Mouse (Mus musculus) hindbrain, embryonic 15.5 days (tissue): Measurements from ENCODE around the gene B3galt6. TPM values are rescaled to one million over a fixed set of nuclear protein-coding genes. Genes with fewer than 3 reads are reported as not detected.

Experiments used
- ATAC-seq: fragments of 200-750 bp; cut with Nextera tagmentation; 2 replicates; pipeline ENCODE4 v1.8.0; 2017; ENCODE audit warnings: low read depth, moderate number of reproducible peaks, moderate TSS enrichment; ENCODE audit not compliant: low FRiP score
- H3K27ac ChIP-seq: fragments of 300-500 bp; sonication (generic); replicated peaks from 2 replicates; pipeline ENCODE4 v1.5.1; 2015; ENCODE audit warnings: mild to moderate bottlenecking, inconsistent platforms
- H3K27me3 ChIP-seq: fragments of 300-500 bp; sonication (generic); 2 replicates; pipeline ENCODE4 v1.6.1; 2015; ENCODE audit warnings: control low read depth, inconsistent platforms
- H3K36me3 ChIP-seq: fragments of 300-500 bp; sonication (generic); 2 replicates; pipeline ENCODE4 v1.6.1; 2015; ENCODE audit warnings: control low read depth, inconsistent platforms
- H3K4me1 ChIP-seq: fragments of 300-500 bp; sonication (generic); replicated peaks from 2 replicates; pipeline ENCODE4 v1.6.1; 2015; ENCODE audit warnings: control low read depth, inconsistent platforms
- H3K4me2 ChIP-seq: fragments of 300-500 bp; sonication (generic); 2 replicates; pipeline ENCODE4 v1.6.1; 2015; ENCODE audit warnings: moderate library complexity, mild to moderate bottlenecking, inconsistent platforms
- H3K4me3 ChIP-seq: fragments of 300-500 bp; sonication (generic); 2 replicates; pipeline ENCODE4 v1.5.1; 2015; ENCODE audit warnings: mild to moderate bottlenecking, inconsistent platforms
- H3K9ac ChIP-seq: fragments of 300-500 bp; sonication (generic); 2 replicates; pipeline ENCODE4 v1.6.1; 2015; ENCODE audit warnings: inconsistent platforms
- H3K9me3 ChIP-seq: fragments of 300-500 bp; sonication (generic); 2 replicates; pipeline ENCODE4 v1.6.1; 2016; ENCODE audit warnings: control low read depth, inconsistent platforms
- WGBS: fragments of 180-500 bp; shearing (Covaris S2); methylation state at CpG from one replicate; pipeline ENCODE4 v1.1.7; 2015; 5-methylcytosine and 5-hydroxymethylcytosine counted together
- polyA plus RNA-seq: library from polyadenylated mRNA; unstranded; fragments of >200 nt; fragmentation: Nextera tagmentation; extraction: Ambion mirVana; gene quantifications from 2 replicates; pipeline ENCODE4 v1.2.1, GENCODE M21; 2015

Gene B3galt6
- polyA plus RNA-seq, 1 experiment from 2014 or later: 35.9 TPM

DNA sequence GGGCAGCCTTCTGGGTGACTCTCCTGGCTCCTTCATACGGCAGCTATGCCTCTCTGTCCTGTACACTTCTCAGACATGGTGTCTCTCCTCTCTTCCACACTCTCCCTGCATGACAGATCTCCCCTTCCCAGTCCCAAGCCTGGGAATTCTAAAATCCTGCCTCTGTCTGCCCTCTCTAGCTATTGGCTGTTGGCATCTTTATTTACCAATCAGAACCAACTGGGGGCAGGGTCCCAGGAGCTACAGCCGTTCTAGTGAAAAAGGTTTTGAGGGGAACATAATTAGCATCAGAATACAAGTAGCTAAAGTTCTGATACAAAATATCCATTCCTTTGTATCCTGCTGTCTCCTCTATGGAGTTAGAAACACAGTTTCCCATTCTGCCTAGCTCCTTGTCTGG lies 8.7 kb downstream of the B3galt6 start:
- Histone ChIP-seq H3K4me3 (no peak overlapping the region), H3K9ac (no peak overlapping the region), H3K4me2 (no peak overlapping the region), H3K27me3 (no peaks in the 10 kb centered on the region), H3K4me1 (no peaks in the 10 kb centered on the region), H3K27ac (no peak overlapping the region), H3K9me3 (no peaks in the 10 kb centered on the region), H3K36me3 (no peaks in the 10 kb centered on the region)
- WGBS: 9% methylated on average over 2 of the region's 2 CpGs
- ATAC-seq: no peak

DNA sequence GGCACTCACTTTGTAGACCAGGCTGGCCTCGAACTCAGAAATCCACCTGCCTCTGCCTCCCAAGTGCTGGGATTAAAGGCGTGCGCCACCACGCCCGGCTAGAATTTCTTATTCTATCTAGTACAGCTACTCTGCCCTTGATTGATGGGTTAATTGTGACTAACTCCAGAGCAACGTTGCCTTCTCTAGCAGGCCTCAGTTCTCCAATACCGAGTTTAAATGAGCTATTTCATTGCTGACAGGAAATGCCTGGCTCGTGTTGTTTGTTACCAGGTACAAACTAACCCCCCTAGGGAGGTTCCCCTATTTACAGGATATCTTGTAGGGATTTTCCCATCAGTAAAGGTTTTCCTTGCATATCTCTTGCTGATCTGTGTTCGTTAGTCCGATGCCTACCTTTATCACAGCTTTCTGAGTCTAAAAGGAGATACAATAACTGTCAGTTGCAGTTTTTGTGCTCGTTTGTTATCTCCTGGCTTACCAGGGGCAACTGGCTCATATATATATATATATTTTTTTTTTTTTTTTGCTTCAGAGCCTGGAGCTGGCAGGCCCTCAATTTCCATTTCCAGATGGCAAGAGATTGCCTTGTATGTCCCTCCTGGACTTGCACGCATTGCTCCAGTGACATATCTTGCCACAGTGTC lies 10.9 kb downstream of the B3galt6 start:
- 84% methylated on average over 12 of the region's 12 CpGs for WGBS
- no peak for ATAC-seq
- H3K4me2 ChIP-seq: no peak overlapping the region
- H3K4me1 ChIP-seq: no peaks in the 10 kb centered on the region
- no peaks in the 10 kb centered on the region for H3K36me3 ChIP-seq
- H3K4me3 ChIP-seq: no peak overlapping the region
- no peak overlapping the region for H3K27ac ChIP-seq
- H3K27me3 ChIP-seq: no peaks in the 10 kb centered on the region
- no peak overlapping the region for H3K9ac ChIP-seq
- no peaks in the 10 kb centered on the region for H3K9me3 ChIP-seq

DNA sequence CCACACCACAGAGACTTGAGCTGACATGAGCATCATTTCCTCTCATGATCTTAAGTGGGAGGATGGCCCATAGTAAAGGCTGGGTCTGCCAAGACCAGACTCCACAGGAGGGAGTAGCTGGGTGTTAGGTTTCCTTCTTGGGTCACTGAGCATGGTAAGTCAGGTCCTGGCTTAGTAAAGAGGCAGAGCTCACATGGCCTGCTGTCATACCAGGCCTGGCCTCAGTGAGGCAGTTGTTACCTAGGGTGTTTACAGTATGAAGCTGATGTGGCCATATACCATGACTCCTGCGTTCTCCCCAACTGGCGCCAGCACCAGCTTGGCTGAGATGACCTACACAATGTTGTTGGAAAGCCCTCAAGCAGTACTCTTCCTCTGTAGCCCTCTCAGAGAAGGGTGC lies 19.2 kb downstream of the B3galt6 start:
- no peak for ATAC-seq
- 84% methylated on average over 2 of the region's 2 CpGs for WGBS

DNA sequence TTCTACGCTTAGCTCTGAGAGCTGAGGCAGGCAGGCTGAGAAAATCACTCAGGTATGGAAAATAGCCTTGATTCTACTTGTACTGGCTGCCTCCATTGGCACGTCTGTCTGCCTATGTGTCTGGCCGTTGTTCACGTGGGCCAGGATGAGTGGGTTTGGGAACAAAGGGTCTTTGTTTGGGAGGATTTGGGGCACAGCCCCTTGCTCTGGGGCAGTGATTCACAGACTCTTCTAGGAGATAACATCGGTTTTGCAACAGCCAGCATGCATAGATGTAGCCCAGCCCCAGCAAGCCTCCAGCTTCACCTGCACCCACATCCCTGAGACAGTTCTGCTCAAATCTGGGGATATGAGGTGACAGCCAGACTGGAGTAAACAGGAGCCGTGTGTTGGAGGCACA lies 19.8 kb downstream of the B3galt6 start:
- Histone ChIP-seq H3K36me3 (no peaks in the 10 kb centered on the region), H3K4me2 (no peak overlapping the region), H3K27me3 (no peaks in the 10 kb centered on the region), H3K9ac (no peak overlapping the region), H3K4me1 (no peaks in the 10 kb centered on the region), H3K9me3 (no peaks in the 10 kb centered on the region), H3K27ac (no peak overlapping the region), H3K4me3 (no peak overlapping the region)
- no peak for ATAC-seq
- WGBS: 67% methylated on average over 6 of the region's 6 CpGs

More for the DNA sequence above, 19.2 kb downstream of the B3galt6 start:
- Histone ChIP-seq H3K9me3 (no peaks in the 10 kb centered on the region), H3K4me2 (no peak overlapping the region), H3K9ac (no peak overlapping the region), H3K27ac (no peak overlapping the region), H3K4me1 (no peaks in the 10 kb centered on the region), H3K36me3 (no peaks in the 10 kb centered on the region), H3K4me3 (no peak overlapping the region), H3K27me3 (no peaks in the 10 kb centered on the region)

DNA sequence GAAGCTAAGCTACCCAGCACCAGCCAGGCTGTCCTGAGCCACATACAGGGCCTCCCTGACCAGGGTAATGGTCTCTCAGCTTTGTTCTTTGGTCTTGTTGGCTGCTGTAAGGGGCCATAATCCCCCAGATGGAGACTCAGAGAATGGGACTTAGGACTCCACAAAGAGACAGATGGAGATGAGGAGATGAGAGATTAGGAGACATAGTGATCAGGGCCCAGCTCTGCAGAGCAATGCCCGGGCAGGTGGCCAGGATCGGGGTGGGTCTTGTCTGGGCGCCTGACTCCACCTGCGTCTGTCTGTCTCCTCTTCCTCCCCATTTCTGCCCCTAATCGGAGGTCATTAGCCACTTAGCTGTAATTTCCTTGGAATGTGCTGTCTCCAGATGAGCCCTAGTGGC lies 22.2 kb downstream of the B3galt6 start:
- Histone ChIP-seq H3K27me3 (no peaks in the 10 kb centered on the region), H3K36me3 (peaks cover 9% of the 10 kb centered on the region), H3K27ac (no peak overlapping the region), H3K4me3 (no peak overlapping the region), H3K9ac (no peak overlapping the region), H3K4me1 (no peaks in the 10 kb centered on the region), H3K9me3 (no peaks in the 10 kb centered on the region), H3K4me2 (no peak overlapping the region)
- 88% methylated on average over 5 of the region's 5 CpGs for WGBS
- no peak for ATAC-seq

DNA sequence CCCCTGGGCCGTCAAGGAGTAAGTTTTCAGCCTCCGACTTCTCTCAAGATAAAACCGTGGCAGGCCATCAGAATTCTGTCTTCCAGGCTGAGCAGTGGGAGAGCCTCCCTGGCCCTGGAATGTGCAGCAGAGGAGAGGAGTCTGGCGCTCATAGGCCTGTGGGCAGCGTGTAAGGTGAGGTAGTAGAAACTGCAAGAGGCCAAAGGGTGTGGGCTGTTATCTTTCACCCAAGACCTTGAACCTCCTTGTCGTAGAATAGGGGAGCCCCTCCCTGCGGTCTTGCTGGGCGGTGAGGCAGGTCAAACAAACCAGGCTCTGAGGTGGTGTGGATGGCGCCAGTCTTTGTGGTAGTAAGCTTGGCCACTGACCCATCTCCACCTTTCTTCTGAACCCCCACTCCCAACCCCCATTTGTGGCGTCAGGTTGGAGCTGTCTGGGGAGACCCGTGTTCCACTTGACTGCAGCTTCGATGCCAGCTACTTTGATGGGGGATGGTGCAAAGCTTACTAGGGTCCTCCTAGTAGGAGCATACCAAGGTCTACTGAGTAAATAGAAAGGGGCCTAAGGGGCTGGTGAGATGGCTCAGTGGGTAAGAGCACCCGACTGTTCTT lies 23.3 kb downstream of the B3galt6 start:
- H3K9me3 ChIP-seq: no peaks in the 10 kb centered on the region
- H3K9ac ChIP-seq: no peak overlapping the region
- H3K27ac ChIP-seq: no peak overlapping the region
- no peaks in the 10 kb centered on the region for H3K4me1 ChIP-seq
- 90% methylated on average over 13 of the region's 13 CpGs for WGBS
- no peak for ATAC-seq
- no peaks in the 10 kb centered on the region for H3K27me3 ChIP-seq
- no peak overlapping the region for H3K4me3 ChIP-seq
- H3K36me3 ChIP-seq: peaks cover 14% of the 10 kb centered on the region
- no peak overlapping the region for H3K4me2 ChIP-seq

DNA sequence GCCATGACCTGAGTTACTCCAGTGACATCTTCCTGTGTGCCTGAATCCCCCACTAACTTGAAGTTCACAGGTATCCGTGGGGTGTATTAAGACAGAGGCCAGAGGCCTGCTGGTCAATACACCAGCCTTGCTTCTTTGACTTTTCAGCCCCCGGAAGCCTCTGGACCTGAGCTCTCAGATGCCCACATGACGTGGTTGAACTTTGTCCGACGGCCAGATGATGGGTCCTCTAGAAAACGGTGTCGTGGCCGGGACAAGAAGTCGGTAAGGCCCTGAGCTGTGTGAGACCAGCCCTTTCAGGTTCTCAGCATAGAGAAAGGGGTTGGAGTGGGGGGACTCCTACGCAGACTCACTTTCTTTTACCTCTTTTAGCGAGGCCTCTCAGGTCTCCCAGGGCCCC lies 28.1 kb downstream of the B3galt6 start:
- Histone ChIP-seq H3K9ac (no peak overlapping the region), H3K27me3 (no peaks in the 10 kb centered on the region), H3K9me3 (no peaks in the 10 kb centered on the region), H3K36me3 (peaks cover 21% of the 10 kb centered on the region), H3K27ac (no peak overlapping the region), H3K4me2 (no peak overlapping the region), H3K4me1 (peaks cover 11% of the 10 kb centered on the region), H3K4me3 (no peak overlapping the region)
- ATAC-seq: no peak
- WGBS: 96% methylated on average over 11 of the region's 11 CpGs

DNA sequence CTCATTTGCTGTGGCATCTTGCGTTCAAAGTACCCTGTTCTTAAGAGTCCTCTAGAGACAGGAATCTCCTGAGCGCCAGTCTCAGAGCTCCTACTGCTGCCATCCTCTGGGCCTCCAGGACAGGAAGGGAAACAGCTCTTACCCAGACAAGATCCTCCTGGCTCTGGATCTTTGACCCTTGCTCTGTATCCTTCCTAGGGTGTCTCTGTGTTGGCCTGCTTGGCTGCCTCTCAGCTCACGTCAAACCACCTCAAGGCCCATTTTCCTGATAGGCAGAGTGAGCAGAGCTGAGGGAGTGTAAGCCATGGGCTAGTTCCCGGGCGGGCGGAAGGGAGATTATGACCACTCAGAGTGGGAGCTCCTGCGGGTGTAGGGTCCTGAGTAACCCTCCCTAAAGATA lies 29.3 kb downstream of the B3galt6 start:
- WGBS: 64% methylated on average over 7 of the region's 7 CpGs
- Histone ChIP-seq H3K27ac (no peak overlapping the region), H3K36me3 (peaks cover 27% of the 10 kb centered on the region), H3K27me3 (no peaks in the 10 kb centered on the region), H3K9ac (no peak overlapping the region; the same call in 1 of the 2 replicates), H3K9me3 (no peaks in the 10 kb centered on the region), H3K4me1 (peaks cover 11% of the 10 kb centered on the region), H3K4me3 (peak overlapping the region; percentile 38; the same call in 1 of the 2 replicates), H3K4me2 (peak overlapping the region; percentile 68)
- ATAC-seq: no peak

DNA sequence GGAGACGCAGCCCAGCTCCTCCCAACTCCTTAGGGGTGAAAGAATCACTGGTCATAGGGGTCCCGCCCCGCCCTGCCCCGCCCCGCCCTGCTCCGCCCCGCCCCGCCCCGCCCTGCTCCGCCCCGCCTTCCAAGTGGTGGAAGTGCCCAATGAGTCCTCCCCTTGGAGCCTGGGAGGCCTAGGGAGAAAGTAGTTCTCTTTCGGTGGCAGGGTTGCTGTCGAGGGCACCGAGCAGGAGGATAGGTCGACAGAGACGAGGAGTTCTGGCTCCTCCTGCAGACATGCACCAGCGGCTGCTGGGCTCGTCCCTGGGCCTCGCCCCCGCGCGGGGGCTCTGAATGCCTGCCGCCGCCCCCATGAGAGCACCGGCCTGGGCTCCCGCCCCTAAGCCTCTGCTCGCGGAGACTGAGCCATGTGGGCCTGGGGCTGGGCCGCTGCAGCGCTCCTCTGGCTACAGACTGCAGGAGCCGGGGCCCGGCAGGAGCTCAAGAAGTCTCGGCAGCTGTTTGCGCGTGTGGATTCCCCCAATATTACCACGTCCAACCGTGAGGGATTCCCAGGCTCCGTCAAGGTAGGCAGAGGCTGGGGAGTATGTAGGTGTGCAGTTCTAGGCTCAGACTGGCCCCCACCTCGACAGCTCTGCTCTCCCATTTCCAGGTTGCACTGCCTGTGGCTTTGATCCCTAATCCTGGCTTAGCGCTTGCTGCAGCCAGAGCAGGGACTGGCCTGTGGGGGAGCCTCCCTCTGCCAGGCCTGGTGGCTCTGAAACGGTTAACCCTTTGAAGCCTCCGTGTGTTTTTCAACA lies 30.1 kb downstream of the B3galt6 start, which contains the start of gene C1qtnf12:
C1qtnf12 (plus strand) TSS at position 152 of the 805 bp plus-strand sequence.
- 0 out of 2 replicates have a peak within 1 kb of the TSS, but pooled peaks have one; percentile 29 for H3K27ac ChIP-seq
- H3K27me3 ChIP-seq: no peaks in the 10 kb centered on the region
- peak within 1 kb of the TSS; percentile 52 for H3K9ac ChIP-seq
- peak within 1 kb of the TSS; percentile 38 for H3K4me3 ChIP-seq
- H3K4me2 ChIP-seq: peak within 1 kb of the TSS; percentile 68
- WGBS: 2% methylated on average over 30 of the region's 42 CpGs
- ATAC-seq: peak; percentile 69
- H3K4me1 ChIP-seq: peaks cover 11% of the 10 kb centered on the region
- H3K9me3 ChIP-seq: no peaks in the 10 kb centered on the region
- H3K36me3 ChIP-seq: peaks cover 34% of the 10 kb centered on the region

DNA sequence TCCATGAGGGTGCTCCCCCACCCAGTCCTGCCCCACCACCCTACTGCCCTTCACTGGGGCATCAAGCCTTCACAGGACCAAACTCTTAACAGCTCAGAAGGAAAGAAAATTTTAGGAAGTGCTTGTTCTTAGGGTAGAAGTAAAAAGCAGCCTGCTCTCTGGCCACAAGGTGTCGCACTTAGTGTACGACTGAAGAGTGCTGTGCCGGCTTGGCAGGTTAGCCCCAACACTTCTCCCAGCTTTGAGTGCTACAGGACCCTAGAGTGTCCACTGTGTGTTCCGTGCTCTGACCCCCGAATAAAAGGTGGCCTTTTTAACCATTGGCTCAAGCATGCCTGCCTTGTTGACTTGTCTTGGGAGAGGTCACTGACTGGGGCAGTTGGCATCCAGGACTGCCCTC lies 33.2 kb downstream of the B3galt6 start:
- no peak overlapping the region for H3K4me3 ChIP-seq
- 9% methylated on average over 5 of the region's 5 CpGs for WGBS

DNA sequence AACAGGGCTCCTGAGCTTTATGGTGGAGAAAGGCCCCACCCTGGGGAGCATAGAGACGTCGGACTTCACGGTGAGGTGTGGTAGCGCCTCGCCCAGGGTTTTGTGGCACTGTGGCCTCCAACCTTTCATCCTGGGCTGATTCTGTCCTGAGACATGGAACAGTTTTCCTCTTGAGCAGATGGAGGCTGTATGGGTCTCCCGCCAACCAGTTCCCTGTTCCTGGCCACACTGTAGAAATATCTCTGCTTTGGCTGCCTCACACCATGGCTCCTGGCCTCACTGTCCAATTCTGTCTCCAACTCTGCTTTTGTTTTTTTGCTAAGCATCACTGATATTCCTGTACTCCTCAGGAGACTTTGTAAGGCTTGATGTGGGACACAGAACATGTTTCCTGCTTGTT lies 37.0 kb downstream of the B3galt6 start:
- ATAC-seq: no peak
- no peaks in the 10 kb centered on the region for H3K27me3 ChIP-seq
- WGBS: 93% methylated on average over 6 of the region's 6 CpGs
- H3K27ac ChIP-seq: no peak overlapping the region
- peaks cover 67% of the 10 kb centered on the region for H3K36me3 ChIP-seq
- no peak overlapping the region for H3K9ac ChIP-seq
- H3K4me2 ChIP-seq: no peak overlapping the region
- H3K9me3 ChIP-seq: no peaks in the 10 kb centered on the region
- no peaks in the 10 kb centered on the region for H3K4me1 ChIP-seq
- H3K4me3 ChIP-seq: no peak overlapping the region

More for the DNA sequence above, 33.2 kb downstream of the B3galt6 start:
- Histone ChIP-seq H3K9ac (no peak overlapping the region), H3K9me3 (no peaks in the 10 kb centered on the region), H3K4me2 (no peak overlapping the region), H3K36me3 (peaks cover 45% of the 10 kb centered on the region), H3K27ac (no peak overlapping the region), H3K4me1 (peaks cover 11% of the 10 kb centered on the region), H3K27me3 (no peaks in the 10 kb centered on the region)
- ATAC-seq: peak; percentile 60; the same call in 1 of the 2 replicates

DNA sequence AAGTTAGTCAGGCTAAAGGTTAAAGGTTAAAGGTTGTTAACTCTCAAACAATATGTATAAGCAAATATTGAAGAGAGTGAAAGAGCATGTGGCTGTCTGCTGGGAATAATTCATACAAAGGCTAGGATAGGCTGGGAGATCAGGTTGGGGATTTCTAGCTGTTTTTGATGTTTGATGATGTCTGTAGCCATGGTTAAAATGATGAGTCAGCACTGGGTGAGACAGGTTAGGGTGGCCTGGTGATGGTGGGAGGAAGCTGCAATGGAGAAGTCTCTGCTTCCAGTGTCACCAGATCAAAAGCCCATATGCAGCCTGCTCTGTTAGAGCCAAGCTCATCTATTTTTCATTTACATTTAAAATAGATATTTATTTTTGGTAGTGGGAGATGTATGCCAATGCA lies 45.4 kb downstream of the B3galt6 start:
- no peak overlapping the region for H3K27ac ChIP-seq
- H3K27me3 ChIP-seq: no peaks in the 10 kb centered on the region
- peaks cover 39% of the 10 kb centered on the region for H3K36me3 ChIP-seq
- H3K4me2 ChIP-seq: no peak overlapping the region
- ATAC-seq: no peak
- no peak overlapping the region for H3K9ac ChIP-seq
- H3K4me1 ChIP-seq: peaks cover 31% of the 10 kb centered on the region
- no peaks in the 10 kb centered on the region for H3K9me3 ChIP-seq
- H3K4me3 ChIP-seq: no peak overlapping the region
